Mouse (Mus musculus): Measurements from ENCODE around the gene Stk16. TPM values are rescaled to one million over a fixed set of nuclear protein-coding genes. Genes with fewer than 3 reads are reported as not detected.

The Stk16 gene
- polyA plus RNA-seq, 1 experiment from 2014 or later: 152 TPM

- Histone ChIP-seq H3K4me1 (replicated peaks) (peaks cover 17% of the 10 kb centered on the region), H3K36me3 (no peaks in the 10 kb centered on the region), H3K4me3 (replicated peaks) (peak overlapping the region; percentile 59), H3K9me3 (no peaks in the 10 kb centered on the region), H3K9ac (replicated peaks) (peak overlapping the region; percentile 70), H3K27me3 (peaks cover 68% of the 10 kb centered on the region), H3K4me2 (replicated peaks) (peak overlapping the region; percentile 80), H3K27ac (no peak overlapping the region)
- 2% methylated on average over 40 of the region's 40 CpGs for WGBS
- ATAC-seq: peak; percentile 66
Observed at GRCm38 (mm10) chr1:75262969-75263951, 52.6 kb downstream of the Stk16 start.

- H3K4me3 ChIP-seq (replicated peaks): peak within 1 kb of the TSS; percentile 59
- H3K4me2 ChIP-seq (replicated peaks): peak within 1 kb of the TSS; percentile 80
- peak within 1 kb of the TSS; percentile 70 for H3K9ac ChIP-seq (replicated peaks)
- peak; percentile 89 for ATAC-seq
- H3K4me1 ChIP-seq (replicated peaks): peaks cover 17% of the 10 kb centered on the region
- H3K27ac ChIP-seq: no peak within 1 kb of the TSS
- 13% methylated on average over 24 of the region's 32 CpGs for WGBS
- no peaks in the 10 kb centered on the region for H3K36me3 ChIP-seq
- H3K27me3 ChIP-seq: peaks cover 74% of the 10 kb centered on the region
- no peaks in the 10 kb centered on the region for H3K9me3 ChIP-seq
Observed at GRCm38 (mm10) chr1:75264091-75264880, 53.6 kb downstream of the Stk16 start, which contains the start of gene Ptprn. Ptprn (minus strand) TSS chr1:75264502.

Small RNA genes lying within 50 kb of the gene (microRNA-seq; reads per million reads assigned to microRNA genes)
- gene Gm27943: not detected

Other genes starting within 250 kb of the Stk16 start
- 8.6 and 8.7 TPM in 2 replicates for gene Nhej1, start 85.6 kb upstream of the Stk16 start, polyA plus RNA-seq (2015; fragmentation: Nextera tagmentation; extraction: Ambion mirVana)
- not detected in 2 replicates for gene Slc23a3, start 76.9 kb upstream of the Stk16 start, polyA plus RNA-seq (2015; fragmentation: Nextera tagmentation; extraction: Ambion mirVana)
- 66.7 and 68.5 TPM in 2 replicates for gene Cnppd1, start 68.1 kb upstream of the Stk16 start, polyA plus RNA-seq (2015; fragmentation: Nextera tagmentation; extraction: Ambion mirVana)
- gene Retreg2, start 68.1 kb upstream of the Stk16 start, polyA plus RNA-seq (2015; fragmentation: Nextera tagmentation; extraction: Ambion mirVana): 99.4 and 109 TPM in 2 replicates
- 37.8 and 39.2 TPM in 2 replicates for gene Zfand2b, start 42.2 kb upstream of the Stk16 start, polyA plus RNA-seq (2015; fragmentation: Nextera tagmentation; extraction: Ambion mirVana)
- gene Abcb6, start 30.4 kb upstream of the Stk16 start, polyA plus RNA-seq (2015; fragmentation: Nextera tagmentation; extraction: Ambion mirVana): 37.8 and 38.3 TPM in 2 replicates
- 23.9 and 27.5 TPM in 2 replicates for gene Ankzf1, start 18.7 kb upstream of the Stk16 start, polyA plus RNA-seq (2015; fragmentation: Nextera tagmentation; extraction: Ambion mirVana)
- gene Atg9a, start 18.6 kb upstream of the Stk16 start, polyA plus RNA-seq (2015; fragmentation: Nextera tagmentation; extraction: Ambion mirVana): 39.8 and 43.1 TPM in 2 replicates
- 24.3 and 24.9 TPM in 2 replicates for gene Glb1l, start within 50 bp of the Stk16 start, polyA plus RNA-seq (2015; fragmentation: Nextera tagmentation; extraction: Ambion mirVana)
- 3.9 and 5.3 TPM in 2 replicates for gene Tuba4a, start 9.0 kb downstream of the Stk16 start, polyA plus RNA-seq (2015; fragmentation: Nextera tagmentation; extraction: Ambion mirVana)
- gene A630095N17Rik, start 21.3 kb downstream of the Stk16 start, polyA plus RNA-seq (2015; fragmentation: Nextera tagmentation; extraction: Ambion mirVana): not detected in 2 replicates
- gene Dnajb2, start 25.6 kb downstream of the Stk16 start, polyA plus RNA-seq (2015; fragmentation: Nextera tagmentation; extraction: Ambion mirVana): 47.6 and 56.7 TPM in 2 replicates
- 11.1 and 14.0 TPM in 2 replicates for gene Ptprn, start 53.7 kb downstream of the Stk16 start, polyA plus RNA-seq (2015; fragmentation: Nextera tagmentation; extraction: Ambion mirVana)
- 97.4 and 99.9 TPM in 2 replicates for gene Resp18, start 67.6 kb downstream of the Stk16 start, polyA plus RNA-seq (2015; fragmentation: Nextera tagmentation; extraction: Ambion mirVana)
- gene Dnpep, start 107.2 kb downstream of the Stk16 start, polyA plus RNA-seq (2015; fragmentation: Nextera tagmentation; extraction: Ambion mirVana): 155 and 161 TPM in 2 replicates
- gene Des, start 149.5 kb downstream of the Stk16 start, polyA plus RNA-seq (2015; fragmentation: Nextera tagmentation; extraction: Ambion mirVana): 0.84 and 1.1 TPM in 2 replicates
- 11.2 and 12.8 TPM in 2 replicates for gene Speg, start 164.5 kb downstream of the Stk16 start, polyA plus RNA-seq (2015; fragmentation: Nextera tagmentation; extraction: Ambion mirVana)
- 78.4 and 88.8 TPM in 2 replicates for gene Gmppa, start 225.1 kb downstream of the Stk16 start, polyA plus RNA-seq (2015; fragmentation: Nextera tagmentation; extraction: Ambion mirVana)
- gene Asic4, start 239.6 kb downstream of the Stk16 start, polyA plus RNA-seq (2015; fragmentation: Nextera tagmentation; extraction: Ambion mirVana): 57.3 and 81.6 TPM in 2 replicates

Measured in midbrain, embryonic 13.5 days (tissue).